ENCODE assay signal across 11 mouse cellular contexts in the genomic region with DNA sequence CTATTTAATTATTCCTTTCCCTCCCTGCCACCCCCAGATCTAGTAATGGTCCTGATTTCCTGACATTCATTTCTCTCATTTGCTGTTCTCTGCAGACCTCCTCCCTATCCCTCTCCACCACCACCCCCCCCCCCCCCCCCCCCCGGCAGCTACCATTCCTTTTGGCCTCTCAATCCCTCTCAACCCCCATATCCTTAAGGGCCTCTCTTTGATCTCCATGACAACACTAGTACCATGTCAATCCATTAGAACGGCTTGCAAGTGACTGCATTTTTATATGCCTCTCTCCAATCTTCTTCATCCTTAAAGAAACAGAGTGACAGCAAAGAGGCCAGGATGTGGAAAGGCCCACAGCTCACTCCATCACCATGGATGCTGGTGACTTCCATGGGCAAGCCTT.
"Had no signal": no experiment of that assay in that cellular context is flagged by ENCODE, and none has a peak within 500 bp of the region (broad histone marks: within the 10 kb centered on the region; RNA-seq: fewer than 3 reads in every experiment).

No protein-coding gene starts in this region.

- DNase-seq: kidney, adult 8-10 months; kidney, postnatal 25 days; lung, embryonic 14.5 days; lung, postnatal 10 days; lung, postnatal 4 days; right cerebral cortex, adult 18-20 months; right cerebral cortex, postnatal 25 days; thymus, postnatal 4 days had no signal

- H3K36me3 ChIP-seq: limb, embryonic 15.5 days; liver, embryonic 12.5 days had no signal

- H3K9ac ChIP-seq: limb, embryonic 15.5 days; liver, embryonic 12.5 days; lung, embryonic 14.5 days had no signal

- H3K9me3 ChIP-seq: limb, embryonic 15.5 days; liver, embryonic 12.5 days had no signal

- H3K4me2 ChIP-seq: limb, embryonic 15.5 days; liver, embryonic 12.5 days; lung, embryonic 14.5 days had no signal

- H3K27me3 ChIP-seq: limb, embryonic 15.5 days; liver, embryonic 12.5 days had no signal

- H3K27ac ChIP-seq: limb, embryonic 15.5 days; liver, embryonic 12.5 days had no signal

- ATAC-seq: liver, embryonic 12.5 days had no signal

- H3K4me1 ChIP-seq: limb, embryonic 15.5 days; liver, embryonic 12.5 days had no signal

- H3K4me3 ChIP-seq: limb, embryonic 15.5 days; liver, embryonic 12.5 days; myocyte had no signal
